Mouse (Mus musculus) forebrain, embryonic 10.5 days (tissue): ENCODE results near the gene Stam. TPM values are rescaled to one million over a fixed set of nuclear protein-coding genes. Genes with fewer than 3 reads are reported as not detected.

Source experiments
- DNase-seq: peaks from one replicate; pipeline ENCODE4 v3.0.0-alpha.2; 2017; ENCODE audit warnings: low spot score; ENCODE audit errors: extremely low spot score
- H3K27ac ChIP-seq: fragments of 300-500 bp; sonication (generic); 2 replicates; pipeline ENCODE4 v1.5.1; 2016; ENCODE audit warnings: mild to moderate bottlenecking
- H3K27me3 ChIP-seq: fragments of 300-500 bp; sonication (generic); 2 replicates; pipeline ENCODE4 v1.6.1; 2016; ENCODE audit warnings: mild to moderate bottlenecking; ENCODE audit not compliant: poor library complexity, severe bottlenecking
- H3K36me3 ChIP-seq: fragments of 300-500 bp; sonication (generic); replicated peaks from 2 replicates; pipeline ENCODE4 v1.6.1; 2016; ENCODE audit warnings: mild to moderate bottlenecking, moderate library complexity
- H3K4me1 ChIP-seq: fragments of 300-500 bp; sonication (generic); 2 replicates; pipeline ENCODE4 v1.6.1; 2016
- H3K4me3 ChIP-seq: fragments of 300-500 bp; sonication (generic); 2 replicates; pipeline ENCODE4 v1.5.1; 2016; ENCODE audit warnings: mild to moderate bottlenecking, moderate library complexity
- H3K9me3 ChIP-seq: fragments of 300-500 bp; sonication (generic); 2 replicates; pipeline ENCODE4 v1.6.1; 2016; ENCODE audit warnings: mild to moderate bottlenecking, moderate library complexity
- WGBS: fragments of 180-500 bp; shearing (Covaris S2); methylation state at CpG from one replicate; pipeline ENCODE4 v1.1.7; 2016; 5-methylcytosine and 5-hydroxymethylcytosine counted together
- polyA plus RNA-seq: library from polyadenylated mRNA; unstranded; fragments of >200 nt; fragmentation: Nextera tagmentation; extraction: Ambion mirVana; gene quantifications from 2 replicates; pipeline ENCODE4 v1.2.1, GENCODE M21; 2016

The Stam gene
- polyA plus RNA-seq, 1 experiment from 2014 or later = 82.0 TPM

- no peak for DNase-seq
- Histone ChIP-seq H3K27ac (no peak overlapping the region), H3K4me1 (peaks cover 10% of the 10 kb centered on the region), H3K4me3 (no peak overlapping the region), H3K27me3 (no peaks in the 10 kb centered on the region), H3K9me3 (no peaks in the 10 kb centered on the region), H3K36me3 (peaks cover 74% of the 10 kb centered on the region)
- WGBS = 85% methylated on average over 3 of the region's 3 CpGs
Observed at GRCm38 (mm10) chr2:14136906-14137305, 63.0 kb downstream of the Stam start.

- Histone ChIP-seq H3K4me3 (no peak overlapping the region), H3K27me3 (no peaks in the 10 kb centered on the region), H3K4me1 (peaks cover 10% of the 10 kb centered on the region), H3K27ac (peak overlapping the region; percentile 40; the same call in 1 of the 2 replicates), H3K36me3 (peaks cover 81% of the 10 kb centered on the region), H3K9me3 (no peaks in the 10 kb centered on the region)
- WGBS = 87% methylated on average over 6 of the region's 6 CpGs
- no peak for DNase-seq
Observed at GRCm38 (mm10) chr2:14139590-14139989, 65.7 kb downstream of the Stam start.

GRCm38 (mm10) chr2:14140044-14140443 is 66.1 kb downstream of the Stam start:
- Histone ChIP-seq H3K27ac (no peak overlapping the region), H3K36me3 (peaks cover 84% of the 10 kb centered on the region)

GRCm38 (mm10) chr2:14145311-14145710 is 71.4 kb downstream of the Stam start:
- peaks cover 74% of the 10 kb centered on the region for H3K36me3 ChIP-seq
- H3K4me3 ChIP-seq = no peak overlapping the region
- H3K27ac ChIP-seq = no peak overlapping the region
- no peaks in the 10 kb centered on the region for H3K9me3 ChIP-seq
- whole genome bisulfite sequencing = 88% methylated on average over 3 of the region's 3 CpGs
- H3K4me1 ChIP-seq = no peaks in the 10 kb centered on the region
- no peaks in the 10 kb centered on the region for H3K27me3 ChIP-seq
- DNase-seq = no peak

More at GRCm38 (mm10) chr2:14140044-14140443, 66.1 kb downstream of the Stam start:
- no peak for DNase-seq
- H3K4me3 ChIP-seq = no peak overlapping the region
- no peaks in the 10 kb centered on the region for H3K9me3 ChIP-seq
- no peaks in the 10 kb centered on the region for H3K27me3 ChIP-seq
- H3K4me1 ChIP-seq = peaks cover 10% of the 10 kb centered on the region
- WGBS = 65% methylated on average over 2 of the region's 2 CpGs

- no peaks in the 10 kb centered on the region for H3K27me3 ChIP-seq
- H3K36me3 ChIP-seq = peaks cover 64% of the 10 kb centered on the region
- no peak for DNase-seq
- WGBS = 92% methylated on average over 2 of the region's 2 CpGs
- no peaks in the 10 kb centered on the region for H3K4me1 ChIP-seq
- H3K27ac ChIP-seq = no peak overlapping the region
- H3K9me3 ChIP-seq = no peaks in the 10 kb centered on the region
- H3K4me3 ChIP-seq = no peak overlapping the region
Observed at GRCm38 (mm10) chr2:14146913-14147312, 73.0 kb downstream of the Stam start.

GRCm38 (mm10) chr2:14150829-14151228 is 76.9 kb downstream of the Stam start:
- DNase-seq = no peak
- H3K9me3 ChIP-seq = no peaks in the 10 kb centered on the region
- peaks cover 32% of the 10 kb centered on the region for H3K36me3 ChIP-seq
- no peak overlapping the region for H3K27ac ChIP-seq
- 87% methylated on average over 2 of the region's 2 CpGs for WGBS
- H3K27me3 ChIP-seq = no peaks in the 10 kb centered on the region
- H3K4me3 ChIP-seq = no peak overlapping the region
- no peaks in the 10 kb centered on the region for H3K4me1 ChIP-seq

- 93% methylated on average over 6 of the region's 6 CpGs for WGBS
- no peaks in the 10 kb centered on the region for H3K4me1 ChIP-seq
- H3K9me3 ChIP-seq = no peaks in the 10 kb centered on the region
- no peaks in the 10 kb centered on the region for H3K27me3 ChIP-seq
- no peak overlapping the region for H3K27ac ChIP-seq
- no peak overlapping the region for H3K4me3 ChIP-seq
- no peak for DNase-seq
- H3K36me3 ChIP-seq = peaks cover 21% of the 10 kb centered on the region
Observed at GRCm38 (mm10) chr2:14151854-14152253, 78.0 kb downstream of the Stam start.

- Histone ChIP-seq H3K4me1 (no peaks in the 10 kb centered on the region), H3K36me3 (no peaks in the 10 kb centered on the region), H3K27ac (no peak overlapping the region), H3K4me3 (no peak overlapping the region), H3K9me3 (no peaks in the 10 kb centered on the region), H3K27me3 (no peaks in the 10 kb centered on the region)
- DNase-seq = no peak
- 84% methylated on average over 3 of the region's 3 CpGs for WGBS
Observed at GRCm38 (mm10) chr2:14159047-14159446, 85.1 kb downstream of the Stam start.

GRCm38 (mm10) chr2:14159756-14160155 is 85.9 kb downstream of the Stam start:
- 94% methylated on average over 2 of the region's 2 CpGs for WGBS
- DNase-seq = no peak
- H3K27ac ChIP-seq = no peak overlapping the region
- no peaks in the 10 kb centered on the region for H3K4me1 ChIP-seq
- no peak overlapping the region for H3K4me3 ChIP-seq
- H3K27me3 ChIP-seq = no peaks in the 10 kb centered on the region
- no peaks in the 10 kb centered on the region for H3K9me3 ChIP-seq
- H3K36me3 ChIP-seq = no peaks in the 10 kb centered on the region

- Histone ChIP-seq H3K4me1 (no peaks in the 10 kb centered on the region), H3K4me3 (no peak overlapping the region), H3K9me3 (no peaks in the 10 kb centered on the region), H3K27ac (no peak overlapping the region), H3K27me3 (no peaks in the 10 kb centered on the region), H3K36me3 (no peaks in the 10 kb centered on the region)
- WGBS = 85% methylated on average over 5 of the region's 5 CpGs
- no peak for DNase-seq
Observed at GRCm38 (mm10) chr2:14164459-14165030, 90.6 kb downstream of the Stam start.

GRCm38 (mm10) chr2:14165066-14165465 is 91.2 kb downstream of the Stam start:
- 80% methylated on average over 2 of the region's 2 CpGs for WGBS

GRCm38 (mm10) chr2:14165618-14166344 is 91.9 kb downstream of the Stam start:
- Histone ChIP-seq H3K27ac (no peak overlapping the region), H3K9me3 (no peaks in the 10 kb centered on the region), H3K36me3 (no peaks in the 10 kb centered on the region), H3K4me1 (no peaks in the 10 kb centered on the region), H3K4me3 (no peak overlapping the region), H3K27me3 (no peaks in the 10 kb centered on the region)
- 84% methylated on average over 3 of the region's 3 CpGs for WGBS
- no peak for DNase-seq

More at GRCm38 (mm10) chr2:14165066-14165465, 91.2 kb downstream of the Stam start:
- Histone ChIP-seq H3K36me3 (no peaks in the 10 kb centered on the region), H3K9me3 (no peaks in the 10 kb centered on the region), H3K4me1 (no peaks in the 10 kb centered on the region), H3K27me3 (no peaks in the 10 kb centered on the region), H3K27ac (no peak overlapping the region), H3K4me3 (no peak overlapping the region)
- no peak for DNase-seq

- H3K4me3 ChIP-seq = no peak overlapping the region
- DNase-seq = no peak
- no peaks in the 10 kb centered on the region for H3K36me3 ChIP-seq
- no peaks in the 10 kb centered on the region for H3K9me3 ChIP-seq
- no peaks in the 10 kb centered on the region for H3K27me3 ChIP-seq
- no peak overlapping the region for H3K27ac ChIP-seq
- no peaks in the 10 kb centered on the region for H3K4me1 ChIP-seq
Observed at GRCm38 (mm10) chr2:14167721-14168120, 93.8 kb downstream of the Stam start.
